Mouse (Mus musculus): ENCODE measurements around the gene Tsen15. TPM values are rescaled to one million over a fixed set of nuclear protein-coding genes. Genes with fewer than 3 reads are reported as not detected.

Tsen15 gene
- total and polyA plus RNA-seq, 3 experiments = 23.1 to 65.9 (median 40.9) TPM

DNA sequence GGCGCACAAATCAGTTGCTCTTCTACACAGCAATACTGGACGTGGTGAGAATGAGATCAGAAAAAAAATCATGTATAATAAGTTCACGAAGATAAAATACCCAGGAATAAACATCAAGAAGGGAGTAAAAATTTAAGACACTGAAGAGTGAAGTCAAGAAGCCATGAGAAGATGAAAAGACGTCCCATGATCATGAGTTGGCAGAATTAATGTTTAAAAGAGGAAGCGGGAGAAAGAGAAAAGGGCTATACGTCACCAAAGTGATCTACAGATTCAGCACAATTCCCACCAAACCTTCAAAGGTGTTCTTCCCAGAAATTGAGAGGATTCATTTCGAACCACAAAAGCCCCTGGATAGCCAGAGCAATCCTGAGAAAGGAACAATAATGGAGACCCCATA is 43.3 kb upstream of the Tsen15 start:
- in situ Hi-C loops (cut with MboI; ENCODE audit: low pct_ligation_motif_present, low pct_unique_long_range_greater_than_20kb, low sequenced_read_pairs) = no loop called here
- DNase-seq (ENCODE audit: extremely low read depth) = no peak
- TF ChIP-seq MAZ (IDR thresholded peaks at IDR 0.05; ENCODE audit: low read depth, low read length) = no peak
- TF ChIP-seq ELF1 (IDR thresholded peaks at IDR 0.05; ENCODE audit: low read depth, low read length) = no peak
- no peak for TF ChIP-seq ZC3H11A (IDR thresholded peaks at IDR 0.05; ENCODE audit: low read depth, low read length)
- TF ChIP-seq MAFK (IDR thresholded peaks at IDR 0.05; ENCODE audit: insufficient replicate concordance, low read length) = peak; percentile 35; the same call in 1 of the 2 replicates
- no peak for TF ChIP-seq E2F4 (IDR thresholded peaks at IDR 0.05; ENCODE audit: insufficient replicate concordance, low read depth, low read length)
- no peak for TF ChIP-seq CHD2 (IDR thresholded peaks at IDR 0.05; ENCODE audit: low read length)
- no peak for TF ChIP-seq TBP (conservative IDR thresholded peaks at IDR 0.05; ENCODE audit: low read depth, low read length)
- no peak for TF ChIP-seq USF2 (conservative IDR thresholded peaks at IDR 0.05; ENCODE audit: low read depth, low read length)
- Histone ChIP-seq H3K27ac (ENCODE audit: insufficient read depth, low read depth) (no peak overlapping the region), H3K9me3 (replicated peaks; ENCODE audit: low read length) (no peaks in the 10 kb centered on the region), H3K36me3 (replicated peaks in 1 of 2; ENCODE audit: control insufficient read depth in 1 of 2, insufficient read depth in 1 of 2, low read length in 1 of 2) (peaks cover 0 to 4% of the 10 kb centered on the region in 2 experiments), H3K4me2 (ENCODE audit: insufficient read depth, low read depth, poor library complexity, severe bottlenecking) (no peak overlapping the region), H3K27me3 (replicated peaks) (no peaks in the 10 kb centered on the region), H3K9ac (ENCODE audit: insufficient read depth, low read depth) (no peak overlapping the region), H3K4me3 (replicated peaks in 1 of 3; ENCODE audit: low read depth in 2 of 3, low read length in 2 of 3, poor library complexity in 1 of 3) (no peak overlapping the region), H3K79me2 (replicated peaks; ENCODE audit: control insufficient read depth, extremely low read depth, insufficient read depth, poor library complexity, severe bottlenecking) (no peaks in the 10 kb centered on the region), H3K4me1 (ENCODE audit: control insufficient read depth in 1 of 2, insufficient read depth in 2 of 2) (peaks cover 2 to 7% of the 10 kb centered on the region in 2 experiments; a peak in 3 of 4 replicates)
- dilution Hi-C loops (cut with MboI; ENCODE audit: extremely low pct_ligation_motif_present, extremely low pct_unique_long_range_greater_than_20kb, low sequenced_read_pairs) = no loop called here

DNA sequence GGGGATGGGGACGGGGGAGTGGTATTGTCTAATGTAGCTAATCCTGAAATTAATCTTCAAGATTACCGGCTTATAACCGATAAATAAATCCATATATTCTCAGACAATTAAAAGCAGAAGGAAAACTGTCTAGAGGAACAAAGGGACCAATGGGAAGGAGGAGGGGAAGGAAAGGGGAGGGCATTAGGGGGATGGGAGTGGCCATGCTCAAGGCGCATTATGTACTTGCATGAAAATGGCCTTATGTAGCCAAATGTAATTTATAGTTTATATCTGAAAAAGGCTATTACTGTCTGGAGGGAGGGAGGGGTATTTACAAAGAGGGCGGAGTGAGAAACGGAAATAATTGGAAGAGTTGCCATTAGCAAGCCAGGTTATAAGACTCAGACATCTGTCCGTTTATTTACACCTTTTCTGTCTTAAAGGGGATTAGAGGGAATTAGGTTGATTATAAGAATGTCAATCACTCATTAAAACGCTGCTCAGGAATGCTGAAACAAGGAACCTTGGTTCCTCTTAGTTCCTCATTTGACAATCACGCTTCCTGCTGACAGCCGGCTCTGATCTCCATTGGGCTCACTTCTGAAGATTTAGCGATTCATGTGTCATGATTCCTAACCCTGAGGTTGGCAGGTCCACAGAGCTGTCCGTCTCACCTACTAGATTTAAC is 41.6 kb upstream of the Tsen15 start:
- in situ Hi-C loops (cut with MboI; ENCODE audit: low pct_ligation_motif_present, low pct_unique_long_range_greater_than_20kb, low sequenced_read_pairs) = no loop called here
- DNase-seq (ENCODE audit: extremely low read depth) = no peak
- no peaks in the 10 kb centered on the region for H3K36me3 ChIP-seq (replicated peaks in 1 of 2; ENCODE audit: control insufficient read depth in 1 of 2, insufficient read depth in 1 of 2, low read length in 1 of 2)
- no peaks in the 10 kb centered on the region for H3K9me3 ChIP-seq (replicated peaks; ENCODE audit: low read length)
- no peak for TF ChIP-seq HCFC1 (IDR thresholded peaks at IDR 0.05; ENCODE audit: low read depth, low read length)
- TF ChIP-seq CTCF (conservative IDR thresholded peaks at IDR 0.05 in 1 of 2, IDR thresholded peaks at IDR 0.05 in 1 of 2; ENCODE audit: low read depth in 2 of 2, low read length in 2 of 2) = no peak
- no peak for TF ChIP-seq BHLHE40 (IDR thresholded peaks at IDR 0.05; ENCODE audit: low read depth, low read length)
- TF ChIP-seq ELF1 (IDR thresholded peaks at IDR 0.05; ENCODE audit: low read depth, low read length) = no peak
- TF ChIP-seq JUND (conservative IDR thresholded peaks at IDR 0.05; ENCODE audit: low read depth, low read length) = no peak
- TF ChIP-seq SIN3A (IDR thresholded peaks at IDR 0.05; ENCODE audit: low read length) = no peak
- TF ChIP-seq MYC (IDR thresholded peaks at IDR 0.05; ENCODE audit: low read depth, low read length) = no peak
- TF ChIP-seq USF1 (IDR thresholded peaks at IDR 0.05; ENCODE audit: low read depth, low read length) = no peak
- H3K9ac ChIP-seq (ENCODE audit: insufficient read depth, low read depth) = no peak overlapping the region
- dilution Hi-C loops (cut with MboI; ENCODE audit: extremely low pct_ligation_motif_present, extremely low pct_unique_long_range_greater_than_20kb, low sequenced_read_pairs) = no loop called here
- no peaks in the 10 kb centered on the region for H3K27me3 ChIP-seq (replicated peaks)
- peaks cover 4 to 24% of the 10 kb centered on the region in 2 experiments for H3K4me1 ChIP-seq (ENCODE audit: control insufficient read depth in 1 of 2, insufficient read depth in 2 of 2)
- H3K4me3 ChIP-seq (replicated peaks in 1 of 3; ENCODE audit: low read depth in 2 of 3, low read length in 2 of 3, poor library complexity in 1 of 3) = no peak overlapping the region
- H3K27ac ChIP-seq (ENCODE audit: insufficient read depth, low read depth) = no peak overlapping the region
- peak overlapping the region; percentile 21; the same call in 1 of the 2 replicates for H3K4me2 ChIP-seq (ENCODE audit: insufficient read depth, low read depth, poor library complexity, severe bottlenecking)
- no peaks in the 10 kb centered on the region for H3K79me2 ChIP-seq (replicated peaks; ENCODE audit: control insufficient read depth, extremely low read depth, insufficient read depth, poor library complexity, severe bottlenecking)
